ENCODE assay signal across 8 mouse cellular contexts in the genomic region with DNA sequence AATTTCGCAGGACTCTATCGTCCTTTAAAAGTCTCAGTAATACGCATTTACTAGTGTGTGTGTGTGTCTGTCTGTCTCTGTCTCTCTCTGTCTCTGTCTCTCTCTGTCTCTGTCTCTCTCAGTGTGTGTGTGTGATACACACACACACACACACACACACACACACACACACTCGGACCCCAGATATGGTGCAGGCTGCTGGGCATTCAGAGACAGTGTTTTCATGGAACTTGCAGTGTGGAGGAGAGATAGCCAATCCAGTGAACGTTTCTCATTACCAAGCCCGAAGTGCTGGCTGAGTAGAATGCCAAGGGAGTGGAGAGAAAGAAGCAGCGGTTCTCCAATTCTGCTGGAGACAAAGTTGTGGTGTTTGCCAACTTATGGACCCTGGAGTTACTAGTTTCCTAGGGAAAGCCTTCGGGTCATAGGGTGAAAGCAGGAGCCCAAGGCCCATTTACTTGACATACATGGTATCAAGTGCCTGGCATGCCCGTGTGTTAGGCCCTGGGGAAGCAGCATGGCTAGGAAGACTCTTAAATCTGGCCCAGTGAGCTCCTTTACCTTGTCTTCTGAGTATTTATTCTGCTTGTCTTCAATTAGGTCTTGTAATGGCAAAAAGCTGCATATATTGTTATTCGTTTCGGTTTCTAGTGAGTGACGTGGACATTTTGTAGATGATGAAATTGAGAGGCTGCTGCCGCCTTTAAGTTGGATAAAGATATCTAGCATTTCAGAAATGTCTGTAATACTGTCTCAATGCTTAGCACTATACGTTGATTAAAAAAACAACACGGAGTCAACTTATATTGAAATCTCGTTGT. TPM values are rescaled to one million over a fixed set of nuclear protein-coding genes. Genes with fewer than 3 reads are reported as not detected.
DNase-seq lines count a peak whose midpoint lies in the region; ATAC-seq and TF ChIP-seq lines count a peak whose summit lies in the region.

No protein-coding gene starts in this region.

- peak overlapping the region; percentile 34; the same call in 1 of the 2 replicates for H3K27ac ChIP-seq in liver, adult 2 months (replicated peaks; ENCODE audit: insufficient read depth, low read depth, low read length)
- H3K27ac ChIP-seq in hindbrain, embryonic 13.5 days, result peak overlapping the region; percentile 84
- no peak overlapping the region for H3K27ac ChIP-seq in midbrain, embryonic 12.5 days (replicated peaks)

- H3K4me1 ChIP-seq in liver, adult 2 months (ENCODE audit: control insufficient read depth, insufficient read depth, low read length), result peaks cover 8% of the 10 kb centered on the region
- peaks cover 19% of the 10 kb centered on the region for H3K4me1 ChIP-seq in hindbrain, embryonic 13.5 days (replicated peaks)
- H3K4me1 ChIP-seq in midbrain, embryonic 12.5 days, result peaks cover 8% of the 10 kb centered on the region

- peak overlapping the region; percentile 87 for H3K9ac ChIP-seq in liver, adult 2 months (ENCODE audit: low read depth, low read length)
- H3K9ac ChIP-seq in hindbrain, embryonic 13.5 days, result peak overlapping the region; percentile 88
- peak overlapping the region; percentile 74 for H3K9ac ChIP-seq in midbrain, embryonic 12.5 days (replicated peaks)

- 25% methylated on average over 16 of the region's 16 CpGs for WGBS in liver, adult 2 months
- 50% methylated on average over 16 of the region's 16 CpGs for WGBS in hindbrain, embryonic 13.5 days
- 45% methylated on average over 16 of the region's 16 CpGs for WGBS in midbrain, embryonic 12.5 days

- no peaks in the 10 kb centered on the region for H3K27me3 ChIP-seq in liver, adult 2 months (ENCODE audit: control insufficient read depth, insufficient read depth, low read length)
- no peaks in the 10 kb centered on the region for H3K27me3 ChIP-seq in hindbrain, embryonic 13.5 days
- no peaks in the 10 kb centered on the region for H3K27me3 ChIP-seq in midbrain, embryonic 12.5 days

- H3K4me3 ChIP-seq in liver, adult 2 months (ENCODE audit: insufficient read depth, low read depth, low read length), result peak overlapping the region; percentile 84
- H3K4me3 ChIP-seq in hindbrain, embryonic 13.5 days, result peak overlapping the region; percentile 75
- peak overlapping the region; percentile 69 for H3K4me3 ChIP-seq in midbrain, embryonic 12.5 days

- no peak for TF ChIP-seq CTCF in liver, adult 2 months (IDR thresholded peaks at IDR 0.05; ENCODE audit: low read depth, low read length)
- no peak for TF ChIP-seq CTCF in brain, embryonic 14.5 days (IDR thresholded peaks at IDR 0.05; ENCODE audit: borderline replicate concordance, extremely low read depth, insufficient read depth, insufficient read length)

- no peaks in the 10 kb centered on the region for H3K9me3 ChIP-seq in hindbrain, embryonic 13.5 days
- no peaks in the 10 kb centered on the region for H3K9me3 ChIP-seq in midbrain, embryonic 12.5 days

- ATAC-seq in hindbrain, embryonic 13.5 days (ENCODE audit: low FRiP score), result peak; percentile 47
- peak; percentile 32 for ATAC-seq in midbrain, embryonic 12.5 days (ENCODE audit: low FRiP score, low read depth)
- no peak for ATAC-seq in monocyte, adult 5-6 weeks (replicated peaks; ENCODE audit: insufficient number of reproducible peaks, low FRiP score, low TSS enrichment, poor library complexity, severe bottlenecking)

- peaks cover 6% of the 10 kb centered on the region for H3K36me3 ChIP-seq in liver, adult 2 months (ENCODE audit: control insufficient read depth, insufficient read depth, low read length)
- peaks cover 9% of the 10 kb centered on the region for H3K36me3 ChIP-seq in hindbrain, embryonic 13.5 days
- peaks cover 6% of the 10 kb centered on the region; the same call in 1 of the 2 replicates for H3K36me3 ChIP-seq in midbrain, embryonic 12.5 days

- TF ChIP-seq POLR2A in liver, adult 2 months (IDR thresholded peaks at IDR 0.05; ENCODE audit: extremely low read depth, insufficient read depth, low read length), result no peak
- no peak for TF ChIP-seq POLR2A in brain, embryonic 14.5 days (IDR thresholded peaks at IDR 0.05; ENCODE audit: borderline replicate concordance, extremely low read depth, insufficient read depth, insufficient read length, poor library complexity, severe bottlenecking)

- peak overlapping the region; percentile 84 for H3K4me2 ChIP-seq in hindbrain, embryonic 13.5 days
- peak overlapping the region; percentile 62 for H3K4me2 ChIP-seq in midbrain, embryonic 12.5 days (replicated peaks)

- DNase-seq in liver, adult 2 months (ENCODE audit: extremely low read depth, low read depth, low spot score), result peak; percentile 34
- no peak for DNase-seq in liver
- peak; percentile 42 for DNase-seq in brain, embryonic 14.5 days (ENCODE audit: low read depth)
- DNase-seq in layer of hippocampus, postnatal 14 days (ENCODE audit: low spot score in 2 of 2), result no peak
- DNase-seq in ovary, postnatal 36 days (ENCODE audit: low spot score), result no peak

- H3K79me2 ChIP-seq in liver, adult 2 months (ENCODE audit: control insufficient read depth, insufficient read depth, low read length), result no peaks in the 10 kb centered on the region; the same call in 1 of the 2 replicates

RNA-seq across cellular contexts. Expression of a gene that starts 0.8 kb away (rescaled TPM):
- total RNA-seq in liver, adult 2 months (2014; rRNA removed), result 21.8 and 24.9 TPM in 2 replicates
- 8.7 and 10.7 TPM in 2 replicates for polyA plus RNA-seq in liver, adult 2 months (2012; rRNA removed)
- polyA plus RNA-seq in brain, embryonic 14.5 days (2012; rRNA removed), result 21.4 and 26.0 TPM in 2 replicates
- 13.8 and 15.3 TPM in 2 replicates for polyA plus RNA-seq in hindbrain, embryonic 13.5 days (2015; fragmentation: Nextera tagmentation; extraction: Ambion mirVana)
- 17.6 and 18.6 TPM in 2 replicates for polyA plus RNA-seq in midbrain, embryonic 12.5 days (2016; fragmentation: Nextera tagmentation; extraction: Ambion mirVana)
- total RNA-seq in monocyte, adult 5-6 weeks (2017), result 15.8 to 25.9 TPM (median 16.4 TPM) in 3 replicates
- total RNA-seq in layer of hippocampus, postnatal 14 days (2021), result 10 to 100 TPM; 29.6 to 31.3 TPM

RNA-seq across cellular contexts. Expression of a gene that starts 20.8 kb away (rescaled TPM):
- total RNA-seq in liver, adult 2 months (2014; rRNA removed), result 34.8 and 50.5 TPM in 2 replicates
- polyA plus RNA-seq in liver, adult 2 months (2012; rRNA removed), result 5.4 and 5.7 TPM in 2 replicates
- polyA plus RNA-seq in brain, embryonic 14.5 days (2012; rRNA removed), result 45.8 and 61.9 TPM in 2 replicates
- polyA plus RNA-seq in hindbrain, embryonic 13.5 days (2015; fragmentation: Nextera tagmentation; extraction: Ambion mirVana), result 130 TPM in 2 replicates
- 153 and 155 TPM in 2 replicates for polyA plus RNA-seq in midbrain, embryonic 12.5 days (2016; fragmentation: Nextera tagmentation; extraction: Ambion mirVana)
- total RNA-seq in monocyte, adult 5-6 weeks (2017), result 92.7 to 148 TPM (median 106 TPM) in 3 replicates
- 100 to 1,000 TPM; 130 to 131 TPM for total RNA-seq in layer of hippocampus, postnatal 14 days (2021)

Comparison
In these comparisons a context has a peak if more than half of its experiments do, and no peak if none do; other contexts are left out.
1. DNase-seq: peak in liver, adult 2 months (single experiment) and brain, embryonic 14.5 days (single experiment); none in liver (single experiment), layer of hippocampus, postnatal 14 days (0 of 2) and ovary, postnatal 36 days (single experiment).
2. Peak in every context shown above with its lines, with median percentiles within 50 percentile points of each other: H3K4me3 ChIP-seq and H3K9ac ChIP-seq.